Mouse (Mus musculus): Measurements from ENCODE around the gene Rdx. TPM values are rescaled to one million over a fixed set of nuclear protein-coding genes. Genes with fewer than 3 reads are reported as not detected.

Gene Rdx
- total RNA-seq (2014; rRNA removed) (57.1 and 59.3 TPM in 2 replicates), polyA plus RNA-seq (2015; fragmentation: Nextera tagmentation; extraction: Ambion mirVana) (96.2 and 107 TPM in 2 replicates)

- ATAC-seq = peak; percentile 8; the same call in 1 of the 2 replicates
- no peaks in the 10 kb centered on the region for H3K9me3 ChIP-seq (ENCODE audit: low read length)
- peak within 1 kb of the TSS; percentile 98 for H3K9ac ChIP-seq (replicated peaks; ENCODE audit: low read length)
- H3K27ac ChIP-seq = peak within 1 kb of the TSS; percentile 98
- no peaks in the 10 kb centered on the region for H3K4me1 ChIP-seq (ENCODE audit: insufficient read depth, low read length)
- 1% methylated on average over 17 of the region's 17 CpGs for WGBS
- H3K4me3 ChIP-seq (ENCODE audit: low read length) = peak within 1 kb of the TSS; percentile 99
- TF ChIP-seq CTCF (IDR thresholded peaks at IDR 0.05; ENCODE audit: low read depth) = peak; percentile 18; the same call in 1 of the 2 replicates
- H3K36me3 ChIP-seq (ENCODE audit: insufficient read depth, low read length) = no peaks in the 10 kb centered on the region
- peak within 1 kb of the TSS; percentile 72 for H3K4me2 ChIP-seq (ENCODE audit: low read depth, low read length)
- peak; percentile 35 for DNase-seq (ENCODE audit: low spot score)
- no peaks in the 10 kb centered on the region for H3K27me3 ChIP-seq (ENCODE audit: insufficient read depth, low read length)
Measured at GRCm38 (mm10) chr9:52047129-52047820, at the start of gene Rdx. TSS of gene Rdx (plus strand) at chr9:52047173.

- H3K4me1 ChIP-seq (ENCODE audit: insufficient read depth, low read length) = no peaks in the 10 kb centered on the region
- no peak overlapping the region for H3K4me3 ChIP-seq (ENCODE audit: low read length)
- DNase-seq (ENCODE audit: low spot score) (no peak), ATAC-seq (no peak)
- H3K4me2 ChIP-seq (ENCODE audit: low read depth, low read length) = no peak overlapping the region
- no peak overlapping the region for H3K9ac ChIP-seq (replicated peaks; ENCODE audit: low read length)
- no peak for TF ChIP-seq CTCF (IDR thresholded peaks at IDR 0.05; ENCODE audit: low read depth)
- H3K36me3 ChIP-seq (ENCODE audit: insufficient read depth, low read length) = no peaks in the 10 kb centered on the region
- H3K27ac ChIP-seq = no peak overlapping the region
- H3K27me3 ChIP-seq (ENCODE audit: insufficient read depth, low read length) = no peaks in the 10 kb centered on the region
- WGBS = 68% methylated on average over 4 of the region's 4 CpGs
- no peaks in the 10 kb centered on the region for H3K9me3 ChIP-seq (ENCODE audit: low read length)
Measured at GRCm38 (mm10) chr9:52003501-52003900, 43.5 kb upstream of the Rdx start.

GRCm38 (mm10) chr9:52007341-52007740 lies 39.6 kb upstream of the Rdx start:
- WGBS = 47% methylated on average over 2 of the region's 2 CpGs
- Histone ChIP-seq H3K36me3 (ENCODE audit: insufficient read depth, low read length) (no peaks in the 10 kb centered on the region), H3K27ac (no peak overlapping the region), H3K4me3 (ENCODE audit: low read length) (no peak overlapping the region), H3K4me2 (ENCODE audit: low read depth, low read length) (no peak overlapping the region), H3K9ac (replicated peaks; ENCODE audit: low read length) (no peak overlapping the region), H3K27me3 (ENCODE audit: insufficient read depth, low read length) (no peaks in the 10 kb centered on the region), H3K4me1 (ENCODE audit: insufficient read depth, low read length) (no peaks in the 10 kb centered on the region), H3K9me3 (ENCODE audit: low read length) (no peaks in the 10 kb centered on the region)
- no peak for ATAC-seq
- no peak for TF ChIP-seq CTCF (IDR thresholded peaks at IDR 0.05; ENCODE audit: low read depth)
- DNase-seq (ENCODE audit: low spot score) = no peak

- Histone ChIP-seq H3K9ac (replicated peaks; ENCODE audit: low read length) (no peak overlapping the region), H3K9me3 (ENCODE audit: low read length) (no peaks in the 10 kb centered on the region)
- whole genome bisulfite sequencing = 95% methylated on average over 1 of the region's 1 CpGs
Measured at GRCm38 (mm10) chr9:52008511-52008910, 38.5 kb upstream of the Rdx start.

GRCm38 (mm10) chr9:52012311-52012710 lies 34.7 kb upstream of the Rdx start:
- WGBS = 100% methylated on average over 1 of the region's 1 CpGs
- no peak for TF ChIP-seq CTCF (IDR thresholded peaks at IDR 0.05; ENCODE audit: low read depth)
- DNase-seq (ENCODE audit: low spot score) = no peak

More at GRCm38 (mm10) chr9:52008511-52008910, 38.5 kb upstream of the Rdx start:
- ATAC-seq (no peak), DNase-seq (ENCODE audit: low spot score) (no peak)
- no peak for TF ChIP-seq CTCF (IDR thresholded peaks at IDR 0.05; ENCODE audit: low read depth)
- Histone ChIP-seq H3K36me3 (ENCODE audit: insufficient read depth, low read length) (no peaks in the 10 kb centered on the region), H3K4me1 (ENCODE audit: insufficient read depth, low read length) (no peaks in the 10 kb centered on the region), H3K4me3 (ENCODE audit: low read length) (no peak overlapping the region), H3K27me3 (ENCODE audit: insufficient read depth, low read length) (no peaks in the 10 kb centered on the region), H3K4me2 (ENCODE audit: low read depth, low read length) (no peak overlapping the region), H3K27ac (no peak overlapping the region)

GRCm38 (mm10) chr9:52012781-52013436 lies 34.1 kb upstream of the Rdx start:
- WGBS = 82% methylated on average over 5 of the region's 5 CpGs
- ATAC-seq = no peak
- no peak for TF ChIP-seq CTCF (IDR thresholded peaks at IDR 0.05; ENCODE audit: low read depth)

More at GRCm38 (mm10) chr9:52012311-52012710, 34.7 kb upstream of the Rdx start:
- no peak overlapping the region for H3K27ac ChIP-seq
- H3K4me3 ChIP-seq (ENCODE audit: low read length) = no peak overlapping the region
- H3K9ac ChIP-seq (replicated peaks; ENCODE audit: low read length) = no peak overlapping the region
- no peaks in the 10 kb centered on the region for H3K4me1 ChIP-seq (ENCODE audit: insufficient read depth, low read length)
- no peak for ATAC-seq
- no peaks in the 10 kb centered on the region for H3K36me3 ChIP-seq (ENCODE audit: insufficient read depth, low read length)
- H3K9me3 ChIP-seq (ENCODE audit: low read length) = no peaks in the 10 kb centered on the region
- H3K27me3 ChIP-seq (ENCODE audit: insufficient read depth, low read length) = no peaks in the 10 kb centered on the region
- no peak overlapping the region for H3K4me2 ChIP-seq (ENCODE audit: low read depth, low read length)

More at GRCm38 (mm10) chr9:52012781-52013436, 34.1 kb upstream of the Rdx start:
- Histone ChIP-seq H3K27me3 (ENCODE audit: insufficient read depth, low read length) (no peaks in the 10 kb centered on the region), H3K4me3 (ENCODE audit: low read length) (no peak overlapping the region), H3K36me3 (ENCODE audit: insufficient read depth, low read length) (no peaks in the 10 kb centered on the region), H3K27ac (no peak overlapping the region), H3K4me1 (ENCODE audit: insufficient read depth, low read length) (no peaks in the 10 kb centered on the region), H3K9me3 (ENCODE audit: low read length) (no peaks in the 10 kb centered on the region), H3K4me2 (ENCODE audit: low read depth, low read length) (no peak overlapping the region), H3K9ac (replicated peaks; ENCODE audit: low read length) (no peak overlapping the region)
- DNase-seq (ENCODE audit: low spot score) = no peak

Measured in hindbrain, postnatal 0 days (tissue).